Mouse (Mus musculus) E14TG2a.4 (cell line): ENCODE measurements at regions not wholly inside any gene's neighbourhood (a gene's known extent, or its start where the extent isn't known, plus 50 kb on each side); places are given as distances from the start of the nearest gene placed in this dataset.

Source experiments
- CTCF ChIP-seq: conservative IDR thresholded peaks from 2 replicates; pipeline ENCODE4 v1.5.1; 2014; ENCODE audit warnings: low read length
- NANOG ChIP-seq: IDR thresholded peaks from 2 replicates; pipeline ENCODE4 v1.6.1; 2014; ENCODE audit warnings: borderline replicate concordance, low read length, mixed read lengths

DNA sequence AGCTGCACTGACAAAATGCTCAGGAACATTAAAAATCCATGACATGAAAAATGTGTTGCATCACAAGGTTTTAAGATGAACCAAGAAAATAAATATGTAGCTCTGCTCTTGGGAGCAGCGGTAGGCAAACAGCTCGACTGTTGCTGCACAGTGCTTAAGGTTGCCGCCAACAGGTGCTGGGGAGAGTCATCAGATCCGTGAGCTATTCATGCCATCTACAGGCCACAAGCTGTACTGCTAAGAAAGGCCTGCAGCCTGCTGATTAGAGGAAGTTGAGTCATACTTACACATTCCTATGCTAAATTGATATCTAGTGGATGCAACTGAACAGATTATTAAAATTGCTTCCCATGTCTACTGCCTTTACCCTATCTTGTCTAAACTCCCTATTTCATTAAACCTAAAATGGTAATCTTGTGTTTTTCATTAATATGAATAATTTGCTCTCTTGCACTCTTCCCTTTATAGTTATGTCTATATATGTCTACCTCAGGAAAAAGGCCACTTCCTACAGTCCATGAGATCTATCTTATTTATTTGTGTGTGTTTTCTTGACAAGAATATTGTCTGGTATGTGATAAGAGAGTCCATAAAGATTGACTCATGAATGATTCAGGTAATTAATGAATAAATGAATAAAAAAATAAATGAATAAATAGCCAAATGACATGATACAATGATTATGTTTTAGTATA is 754.9 kb downstream of the Rab28 start:
- TF ChIP-seq CTCF = peak; percentile 40
- no peak for TF ChIP-seq NANOG
